Mouse (Mus musculus) layer of hippocampus, adult 9-10 months (tissue): ENCODE measurements at regions not wholly inside any gene's neighbourhood (a gene's known extent, or its start where the extent isn't known, plus 50 kb on each side); places are given as distances from the start of the nearest gene placed in this dataset.
"Not testable (repeated sequence)": the region's sequence is repeated elsewhere in the genome, so short reads cannot be mapped to it uniquely, and the experiment has no call there.

ENCODE experiments used
- DNase-seq: peaks from one replicate; pipeline ENCODE4 v3.0.0; 2022; ENCODE audit warnings: low spot score

DNA sequence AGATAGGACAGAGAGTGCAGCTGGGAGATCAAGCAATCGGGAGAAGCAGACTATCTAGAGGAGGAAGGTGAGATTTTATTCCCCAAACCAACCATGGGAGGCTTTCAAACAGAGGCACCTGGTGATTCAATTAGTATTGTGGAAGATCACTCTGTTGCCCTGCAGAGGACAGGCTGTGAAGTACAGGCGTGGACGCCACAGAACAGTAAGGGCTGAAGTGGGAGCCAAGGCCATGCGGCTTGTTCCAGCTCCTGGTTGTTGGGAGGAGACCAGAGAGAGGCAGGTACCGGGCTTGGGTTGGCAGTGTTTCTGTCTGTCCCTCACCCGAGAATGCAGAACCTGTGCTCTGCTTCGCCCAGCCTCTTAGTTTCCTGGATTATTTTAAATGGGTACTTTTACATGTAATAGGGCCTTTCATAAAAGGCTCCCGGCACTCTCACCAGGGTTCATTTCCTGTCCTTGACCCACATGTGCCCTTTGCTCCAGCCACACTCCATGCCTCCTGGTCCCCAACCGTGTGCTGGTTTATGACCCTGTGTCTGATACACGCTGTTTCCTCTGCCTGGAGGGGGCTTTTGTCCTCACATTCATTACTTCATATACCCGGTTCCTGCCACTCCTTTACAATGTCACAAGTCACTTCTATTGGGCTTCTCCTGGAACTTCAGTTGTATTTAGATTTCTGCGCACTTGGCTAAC, 58.3 kb downstream of the Vcpkmt start:
- DNase-seq = no peak

DNA sequence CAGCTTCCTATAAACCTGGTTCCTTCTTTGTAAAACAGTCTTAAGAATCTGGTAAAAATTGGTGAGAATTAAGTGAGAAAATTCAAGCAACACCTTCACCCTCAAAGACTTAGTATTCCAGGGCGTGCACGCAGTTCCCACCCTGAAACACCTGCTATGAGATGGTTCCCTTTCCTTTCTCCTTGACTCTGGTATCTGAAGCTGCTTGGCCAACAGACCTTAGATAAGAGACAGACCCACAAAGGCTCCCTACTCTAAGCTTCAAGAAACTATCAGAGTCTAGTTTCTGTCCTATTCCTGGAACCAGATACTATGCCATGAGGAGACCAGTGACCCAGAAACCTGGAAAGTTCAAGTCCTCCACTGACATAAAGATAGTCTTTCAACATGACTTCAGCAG, 63.0 kb downstream of the Vcpkmt start:
- no peak for DNase-seq

DNA sequence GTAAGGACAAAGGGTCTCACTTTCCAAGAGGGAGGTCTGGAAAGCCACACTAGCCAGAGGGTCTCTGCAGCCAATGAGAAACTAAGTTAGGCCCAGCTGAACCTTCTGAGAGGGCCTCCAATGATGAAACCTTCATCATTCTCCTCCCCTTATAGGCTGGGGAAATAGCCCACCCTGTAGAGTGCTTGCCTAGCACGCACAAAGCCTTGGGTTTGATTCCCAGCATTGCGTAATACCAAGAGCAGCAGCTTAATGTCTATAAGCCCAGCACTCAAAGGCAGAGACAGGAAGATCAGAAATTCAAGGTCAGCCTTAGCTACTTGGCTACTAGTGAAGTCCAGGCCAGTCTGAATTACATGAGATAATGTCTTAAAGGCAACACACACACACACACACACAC, 63.8 kb downstream of the Vcpkmt start:
- no peak for DNase-seq

DNA sequence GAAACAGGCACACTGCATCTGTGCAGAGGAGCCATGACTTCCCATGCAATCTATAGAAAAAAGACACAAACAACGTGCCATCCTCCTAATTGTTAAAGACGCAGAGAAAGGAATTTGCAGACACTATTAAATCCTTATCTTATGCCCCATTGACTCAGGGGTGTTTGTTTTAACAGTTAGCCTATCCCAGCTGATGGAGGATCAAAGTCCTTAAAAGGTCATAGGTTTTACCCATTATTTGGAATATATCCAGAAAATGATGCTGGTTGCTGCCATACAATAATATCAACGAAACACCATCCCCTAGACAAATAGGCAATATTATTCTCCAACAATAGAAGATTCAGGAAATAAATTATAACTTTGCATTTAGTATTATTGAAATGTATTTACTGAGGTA, 65.2 kb downstream of the Vcpkmt start:
- DNase-seq = no peak

DNA sequence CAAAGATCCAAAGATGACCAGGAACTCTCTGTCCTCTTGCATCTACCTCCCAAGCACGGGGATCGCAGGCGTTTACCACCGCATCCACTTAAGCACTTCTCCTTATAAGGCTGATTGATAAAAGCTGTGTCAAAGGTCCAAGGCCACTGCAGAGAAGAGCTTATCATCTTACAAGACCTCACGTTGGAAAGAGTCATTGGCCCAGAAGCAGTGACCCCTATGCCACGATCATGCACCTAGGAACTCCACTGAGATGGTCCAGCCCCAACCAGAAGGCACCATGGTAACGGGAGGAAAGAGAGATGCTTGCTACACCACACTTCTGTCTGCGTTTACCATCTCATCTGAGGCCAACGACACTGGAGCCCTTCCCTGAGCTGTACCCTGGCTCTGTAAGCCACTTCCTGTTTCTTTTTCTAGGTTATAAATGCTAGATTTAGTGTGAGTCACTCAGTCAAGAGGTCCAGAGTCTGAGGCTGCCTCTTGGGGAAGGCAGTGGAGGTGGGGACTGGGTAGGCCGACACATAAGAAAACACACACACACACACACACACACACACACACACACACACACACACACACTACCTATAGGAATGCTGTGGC, 66.4 kb downstream of the Vcpkmt start:
- DNase-seq = no peak

DNA sequence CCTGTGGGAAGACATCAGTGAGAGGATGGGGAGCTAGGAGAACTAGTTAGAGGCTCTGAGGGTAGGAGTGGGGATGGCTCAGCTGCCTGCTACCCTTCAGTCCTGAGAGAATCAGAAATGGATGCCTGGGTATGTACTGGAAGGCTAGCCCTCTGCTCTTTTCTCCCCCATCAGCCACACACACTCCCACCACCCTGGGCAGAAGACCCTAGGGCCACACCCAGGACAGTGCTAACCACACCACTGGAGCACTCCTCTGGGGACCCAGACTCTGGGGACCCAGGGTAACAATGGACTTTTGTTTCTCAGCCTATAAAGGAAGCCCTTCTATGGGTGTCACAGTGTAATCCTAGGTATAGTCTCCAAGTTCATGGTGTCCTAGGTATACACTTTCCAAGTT, 67.0 kb downstream of the Vcpkmt start:
- DNase-seq = no peak

DNA sequence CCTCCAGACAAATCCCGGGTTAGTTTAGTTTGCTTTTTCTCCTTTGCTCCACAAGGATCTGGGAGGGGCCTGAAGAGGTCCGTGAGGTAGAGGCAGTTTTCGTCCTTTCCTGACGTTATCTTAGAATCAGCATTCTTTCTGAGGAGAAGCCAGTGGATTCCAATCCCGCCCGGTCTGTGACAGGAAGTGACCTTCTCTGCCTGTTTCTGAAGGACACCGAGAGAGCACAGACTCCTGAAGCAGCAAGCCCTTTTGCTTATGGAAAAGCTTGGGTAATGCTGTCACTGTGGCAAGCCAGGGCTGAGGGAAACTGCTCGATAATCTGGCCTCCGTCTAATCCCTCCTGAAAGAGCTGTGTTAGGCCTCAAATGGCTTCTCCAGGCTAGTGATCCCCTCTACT, 67.7 kb downstream of the Vcpkmt start:
- DNase-seq = no peak

DNA sequence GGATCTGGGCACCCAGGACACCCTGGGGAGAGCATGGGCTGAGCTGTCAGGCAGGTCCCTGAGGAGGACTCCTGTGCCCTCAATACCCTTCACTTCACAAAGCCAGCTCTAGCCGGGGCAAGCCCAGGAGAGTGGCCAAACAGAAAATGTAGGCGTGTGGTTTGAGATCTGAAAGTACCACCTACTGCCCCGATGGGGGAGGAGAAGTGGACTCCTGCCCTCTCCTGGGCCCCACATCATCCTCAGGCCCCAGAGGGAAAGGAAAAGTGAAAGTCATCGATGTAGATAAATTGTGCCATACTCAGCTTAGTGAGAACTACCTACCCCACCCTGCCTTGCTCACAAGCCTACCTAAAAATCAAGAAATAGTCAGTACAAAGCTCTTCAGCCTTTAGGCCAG, 69.7 kb downstream of the Vcpkmt start:
- no peak for DNase-seq

DNA sequence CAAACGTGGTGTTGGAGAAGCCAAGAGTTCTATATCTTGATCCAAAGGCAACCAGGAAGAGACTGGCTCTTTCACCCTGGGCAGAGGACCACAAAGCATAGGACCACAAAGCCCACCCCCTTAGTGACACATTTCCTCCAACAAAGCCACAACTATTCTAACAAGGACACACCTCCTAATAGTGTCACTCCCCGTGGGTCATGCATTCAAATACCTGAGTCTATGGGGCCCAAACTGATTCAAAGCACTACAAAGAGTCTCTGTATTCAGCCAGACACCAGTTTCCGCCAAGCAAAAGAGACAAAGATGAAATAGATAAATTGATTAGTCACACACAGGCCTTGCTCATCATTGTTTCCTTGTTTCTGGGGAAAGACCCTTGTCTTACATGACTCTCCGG, 72.1 kb downstream of the Vcpkmt start:
- DNase-seq = no peak

DNA sequence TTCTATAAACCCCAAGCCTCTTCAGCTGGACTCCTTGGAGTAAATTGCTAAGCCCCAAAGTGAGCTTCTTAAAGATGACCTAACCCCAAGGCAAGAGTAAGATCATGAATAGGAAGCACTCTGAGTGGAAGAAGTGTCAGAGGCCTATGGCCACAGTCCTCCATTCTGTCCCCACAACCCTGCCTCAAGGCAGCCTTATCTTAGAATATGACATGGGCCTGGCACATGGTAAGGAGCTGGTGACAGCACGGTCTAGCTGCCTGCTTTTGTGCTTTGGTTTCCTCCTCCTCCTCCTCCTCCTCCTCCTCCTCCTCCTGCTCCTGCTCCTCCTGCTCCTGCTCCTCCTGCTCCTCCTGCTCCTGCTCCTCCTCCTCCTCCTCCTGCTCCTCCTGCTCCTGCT, 73.6 kb downstream of the Vcpkmt start:
- DNase-seq = not testable (repeated sequence)

DNA sequence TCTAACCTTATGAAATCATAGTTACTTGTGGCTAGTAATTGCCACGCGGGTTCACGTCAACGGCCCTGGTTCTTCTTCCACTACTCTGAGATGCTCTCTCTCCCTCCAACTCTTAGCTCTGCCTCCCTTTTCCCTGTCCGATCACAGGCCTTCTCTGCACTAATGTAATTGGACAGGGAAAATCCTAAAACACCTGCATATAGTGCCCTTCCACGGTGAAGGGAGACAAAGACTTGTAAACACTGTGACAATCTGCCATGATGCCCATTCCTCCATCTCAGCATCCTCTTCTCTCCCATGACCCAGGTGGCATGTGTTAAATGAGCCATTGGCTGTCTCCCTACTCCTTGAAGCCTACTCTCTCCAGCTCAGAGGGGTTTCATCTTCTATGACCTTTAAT, 74.9 kb downstream of the Vcpkmt start:
- no peak for DNase-seq

DNA sequence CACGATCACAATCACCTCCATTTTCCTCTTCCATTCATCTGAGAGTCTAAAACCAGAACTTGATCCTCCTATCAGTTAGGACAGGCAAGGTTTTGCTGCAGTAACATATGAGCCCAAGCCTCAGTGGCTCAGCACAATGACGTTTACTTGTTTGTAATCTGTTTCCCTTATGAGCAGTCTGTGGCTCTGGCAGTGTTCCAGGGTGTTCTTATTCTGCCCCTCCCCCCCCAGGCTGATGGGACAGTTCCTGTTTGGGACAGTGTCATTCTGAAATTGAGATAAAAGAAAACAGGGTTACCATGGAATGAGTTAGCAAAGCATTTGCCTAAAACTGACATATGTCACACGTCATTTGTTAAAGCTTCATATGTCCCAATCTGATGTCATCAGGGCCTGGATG, 75.5 kb downstream of the Vcpkmt start:
- no peak for DNase-seq

DNA sequence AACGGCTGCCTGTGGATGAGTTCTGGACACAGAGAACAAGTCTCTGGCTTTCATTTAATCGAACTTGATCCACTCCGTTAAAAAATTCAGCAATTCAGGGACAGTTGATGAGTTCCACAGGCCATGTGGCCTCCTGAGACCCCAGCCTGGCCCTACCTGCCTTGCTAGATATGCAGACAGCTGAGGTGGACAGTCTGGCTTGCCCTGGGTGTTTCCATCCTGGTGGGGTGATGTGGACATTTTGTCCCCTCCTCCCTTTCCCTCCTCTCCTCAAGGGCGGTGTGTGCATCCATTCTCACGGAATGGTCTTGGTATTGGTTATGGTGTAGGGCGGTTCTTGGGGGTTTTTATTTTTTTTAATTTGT, 80.1 kb downstream of the Vcpkmt start:
- DNase-seq = no peak

DNA sequence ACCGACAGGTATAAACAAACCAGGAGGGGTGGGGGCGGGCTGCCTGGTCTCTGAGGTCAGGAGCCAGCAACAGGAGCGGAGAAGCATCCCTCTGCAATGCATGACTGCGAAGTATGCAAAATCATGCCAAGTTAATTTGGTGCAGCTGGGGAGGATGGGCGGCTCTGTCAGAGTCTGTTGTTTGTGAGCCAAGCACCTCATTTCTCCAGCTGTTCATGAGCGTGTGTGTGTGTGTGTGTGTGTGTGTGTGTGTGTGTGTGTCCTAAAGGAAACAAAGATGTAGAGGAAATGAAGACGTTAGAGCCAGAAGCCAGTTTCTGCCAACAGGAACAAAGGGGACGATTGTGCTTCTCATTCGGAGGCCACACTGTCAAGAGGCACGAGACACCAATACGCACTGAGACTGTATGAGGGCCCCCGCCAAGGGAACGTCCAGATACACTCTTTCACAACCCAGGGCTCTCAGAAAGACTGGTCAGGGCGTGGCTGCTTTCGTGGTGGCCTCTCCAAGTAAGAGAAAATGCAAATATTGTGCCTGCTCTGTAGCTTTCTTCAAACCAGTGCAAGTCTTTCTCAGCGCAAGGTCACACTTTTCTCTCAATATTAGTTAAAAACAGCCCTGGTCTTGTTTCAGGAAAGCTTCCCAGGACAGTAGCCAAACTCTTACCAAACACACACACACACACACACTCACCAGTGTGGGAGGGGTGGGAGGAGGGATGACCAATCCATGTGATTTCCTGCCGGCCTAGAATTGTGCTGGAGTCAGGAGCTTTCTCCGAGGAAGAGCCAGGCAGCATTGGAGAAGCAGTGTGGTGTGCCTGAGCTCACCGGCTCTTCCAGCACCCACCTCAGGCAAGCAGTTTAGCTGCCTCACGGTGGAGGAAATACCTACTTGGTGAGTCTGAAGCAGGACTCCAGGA, 80.8 kb downstream of the Vcpkmt start:
- DNase-seq = peak; percentile 57

DNA sequence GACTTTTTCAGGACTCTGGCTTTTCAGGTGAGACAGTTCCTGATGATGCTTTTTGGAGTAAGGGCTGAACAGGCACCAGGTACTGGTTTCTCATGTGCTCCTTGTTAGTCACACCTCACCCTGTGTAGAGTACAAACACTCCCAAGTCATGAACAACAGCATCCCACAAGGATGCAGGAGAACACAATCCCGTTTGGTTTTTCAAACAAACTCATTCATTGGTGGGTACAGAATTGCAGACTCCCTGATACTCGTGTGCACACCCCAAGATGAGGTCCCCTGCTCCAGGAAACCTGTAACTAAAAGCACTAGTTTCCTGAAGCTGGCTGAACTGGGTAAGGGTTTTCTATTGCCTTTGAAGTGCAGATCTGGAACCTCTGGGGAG, 81.5 kb downstream of the Vcpkmt start:
- DNase-seq = no peak

DNA sequence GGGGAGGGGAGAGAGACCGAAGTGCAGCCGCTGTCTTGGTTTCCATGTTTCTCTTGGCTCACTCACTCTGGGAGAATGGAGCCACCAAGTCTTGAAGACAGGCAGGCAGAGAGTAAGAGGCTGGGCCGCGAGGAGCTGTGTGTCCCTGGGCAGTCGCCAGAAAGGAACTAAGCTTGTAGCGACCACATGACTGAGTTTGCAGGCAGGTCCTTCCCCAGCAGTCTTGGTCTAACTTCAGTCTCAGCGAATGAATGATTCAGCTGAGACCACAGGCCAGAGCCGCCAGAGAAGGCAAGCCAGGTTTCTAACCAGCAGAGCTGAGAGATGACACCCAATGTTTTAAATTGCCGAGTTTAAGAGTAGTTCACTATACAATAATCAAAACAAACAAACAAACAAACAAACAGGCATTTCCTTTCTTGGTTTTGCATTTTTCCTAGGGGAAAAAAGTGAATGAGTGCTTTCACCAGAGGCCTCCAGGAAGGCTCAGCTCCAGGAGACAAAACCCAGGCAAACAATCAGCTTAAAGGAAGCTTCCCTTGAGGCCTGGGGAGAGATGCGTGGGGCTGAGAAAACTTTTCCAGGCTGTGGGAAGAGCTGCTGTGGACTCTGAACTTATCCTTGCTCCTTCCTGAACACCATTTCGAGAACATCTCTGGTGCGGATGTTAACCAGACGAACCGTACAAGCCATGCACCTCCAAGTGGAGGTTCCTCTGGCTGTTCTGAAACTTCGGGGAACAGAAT, 82.1 kb downstream of the Vcpkmt start:
- no peak for DNase-seq

DNA sequence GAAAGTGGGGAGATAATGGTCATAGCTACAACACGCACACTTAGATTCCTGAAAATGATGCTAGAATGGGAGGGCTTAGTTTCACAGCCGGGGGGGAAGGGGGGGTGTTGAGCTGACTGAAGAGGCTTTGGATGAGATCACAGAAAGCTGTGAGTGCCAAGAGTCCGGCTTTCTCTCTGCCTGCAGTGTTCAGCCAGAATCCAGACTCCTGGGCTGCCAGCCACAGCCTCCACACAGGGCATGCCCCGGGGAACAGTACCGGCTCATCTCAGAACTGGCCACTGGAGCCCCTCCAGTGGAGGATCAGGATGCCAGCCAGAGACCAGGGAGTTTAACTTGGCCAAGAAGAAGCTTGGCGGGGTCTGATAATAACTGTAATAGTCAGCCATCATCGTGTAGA, 85.7 kb downstream of the Vcpkmt start:
- DNase-seq = no peak

DNA sequence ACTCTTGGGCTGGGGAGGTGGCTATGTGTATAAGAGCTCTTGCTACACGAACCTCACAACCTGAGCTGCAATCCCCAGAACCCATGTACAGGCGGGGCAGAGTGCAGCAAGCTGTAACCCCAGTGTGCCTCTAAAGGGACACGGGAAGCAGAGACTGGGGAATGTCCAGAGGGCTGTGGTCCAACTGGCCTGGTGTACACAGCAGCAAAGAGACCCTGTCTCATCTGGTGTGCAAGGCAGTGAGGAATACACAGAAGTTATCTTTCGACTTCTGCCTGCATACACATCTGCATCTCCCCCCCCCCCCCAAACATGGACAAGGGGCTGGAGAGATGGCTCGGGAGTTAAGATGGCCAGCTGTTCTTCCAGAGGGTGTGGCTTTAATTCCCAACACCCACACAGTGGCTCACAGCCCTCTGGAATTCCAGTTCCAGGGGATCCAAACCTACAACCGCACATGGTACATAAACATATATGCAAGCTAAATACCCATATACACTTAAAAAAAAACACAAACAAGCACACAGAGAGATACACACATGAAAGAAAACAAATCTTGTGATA, 86.4 kb downstream of the Vcpkmt start:
- no peak for DNase-seq

DNA sequence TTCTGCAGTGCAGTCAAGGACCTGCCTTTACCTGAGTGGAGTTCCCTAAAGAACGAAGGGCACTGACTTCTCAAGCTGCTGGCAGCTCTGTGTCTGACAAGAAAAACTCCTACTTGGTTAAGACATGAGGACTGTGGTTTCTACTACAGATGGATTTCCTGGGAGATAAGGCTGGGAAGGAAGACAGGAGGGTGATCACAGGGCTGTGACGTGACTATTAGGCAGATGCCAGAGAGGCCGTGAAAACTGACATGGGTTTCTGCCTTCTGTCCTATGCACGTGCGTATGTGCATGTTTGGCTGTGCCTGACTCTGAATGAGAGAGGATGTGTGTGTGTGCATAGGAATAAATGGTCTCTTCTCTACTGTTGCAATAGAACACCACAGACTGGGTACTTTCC, 87.1 kb downstream of the Vcpkmt start:
- DNase-seq = no peak

DNA sequence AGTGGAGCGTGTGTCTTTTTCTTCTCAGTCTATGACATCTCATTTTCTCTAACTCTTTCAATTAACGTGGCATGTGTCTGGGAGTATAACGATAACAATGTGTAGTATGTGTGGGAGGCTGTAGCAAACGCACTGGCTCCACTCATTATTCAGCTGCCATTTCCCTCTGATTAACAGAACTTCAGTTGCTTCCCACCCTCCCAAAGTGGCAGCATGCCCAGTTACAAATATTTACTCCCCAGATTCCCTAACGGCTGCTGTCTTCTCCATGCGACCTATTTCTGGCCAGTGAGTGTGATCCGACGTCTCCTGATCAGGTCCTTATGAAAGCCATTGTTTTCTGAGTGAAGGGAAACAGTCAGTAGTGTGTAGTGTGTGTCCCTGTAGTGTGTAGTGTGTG, 88.2 kb downstream of the Vcpkmt start:
- no peak for DNase-seq

DNA sequence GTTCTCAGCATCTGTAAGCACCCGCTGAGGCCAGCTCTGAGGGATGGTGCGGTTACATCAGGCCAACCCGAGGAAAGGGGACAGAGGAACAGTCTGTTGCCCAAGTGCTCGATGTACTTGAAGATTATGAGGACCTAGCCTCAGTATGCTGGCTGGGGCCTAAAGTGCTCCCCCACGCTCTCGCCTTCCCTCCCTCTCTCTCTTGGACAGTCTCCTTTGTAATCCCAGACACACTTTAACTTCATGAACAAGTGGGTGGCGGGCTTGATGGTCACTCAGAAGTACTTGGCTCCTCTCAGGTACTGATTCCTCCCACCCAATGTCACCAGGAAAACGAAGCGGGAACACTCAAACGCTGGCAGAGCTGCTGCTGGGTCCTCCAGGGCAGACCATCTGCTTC, 93.1 kb downstream of the Vcpkmt start:
- no peak for DNase-seq

DNA sequence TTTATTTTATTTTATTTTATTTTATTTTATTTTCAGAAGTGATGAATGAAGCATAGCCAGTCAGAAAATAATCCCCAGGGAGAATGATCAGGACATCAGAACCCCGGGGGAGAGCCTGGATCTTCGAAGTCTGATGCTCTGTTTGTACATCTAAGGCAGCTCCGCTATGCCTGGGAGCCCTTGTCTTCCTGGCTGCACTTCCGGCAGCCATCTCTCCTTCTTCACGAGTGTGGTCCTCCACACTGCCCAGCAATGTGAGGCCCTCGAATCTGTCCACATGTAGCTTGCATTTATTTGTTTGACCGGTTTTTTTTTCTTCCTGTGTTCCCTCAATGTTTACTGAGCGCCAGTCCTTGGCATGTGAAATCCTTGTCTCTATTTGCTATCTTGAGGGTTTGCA, 95.9 kb downstream of the Vcpkmt start:
- DNase-seq = no peak
